Mouse (Mus musculus) megakaryocyte, adult 5-6 weeks (primary cell): ENCODE data around the gene Scin. TPM values are rescaled to one million over a fixed set of nuclear protein-coding genes. Genes with fewer than 3 reads are reported as not detected.
A peak's percentile ranks its signal among the peaks of the same experiment; 100 is the strongest.

Source experiments
- ATAC-seq: 2 replicates; pipeline ENCODE4 v1.8.0; 2016; ENCODE audit warnings: mild to moderate bottlenecking, inconsistent platforms; ENCODE audit not compliant: poor library complexity, severe bottlenecking
- total RNA-seq, 2 experiments: library from RNA; stranded (forward) in 1 of 2; stranded (reverse) in 1 of 2; fragments of 153-499, 151-499 nt in 1 of 2; fragments of 221-1000, 200-1000 nt in 1 of 2; gene quantifications; 2 replicates each; pipeline versions ENCODE4 v1.2.3 to v1.2.4; 2015 to 2017

Gene Scin
- total RNA-seq, 2 experiments from 2014 or later: 0.78 to 1.2 TPM

- no peak for ATAC-seq
Observed at GRCm38 (mm10) chr12:40109227-40109626, 24.8 kb downstream of the Scin start.

- no peak for ATAC-seq
Observed at GRCm38 (mm10) chr12:40108143-40108542, 25.9 kb downstream of the Scin start.

GRCm38 (mm10) chr12:40106874-40107273 lies 27.2 kb downstream of the Scin start:
- ATAC-seq: no peak

- ATAC-seq: no peak
Observed at GRCm38 (mm10) chr12:40104750-40105149, 29.3 kb downstream of the Scin start.

- peak; percentile 33; the same call in 1 of the 2 replicates for ATAC-seq
Observed at GRCm38 (mm10) chr12:40102359-40102758, 31.7 kb downstream of the Scin start.

GRCm38 (mm10) chr12:40099407-40099806 lies 34.6 kb downstream of the Scin start:
- ATAC-seq: no peak

GRCm38 (mm10) chr12:40097449-40097848 lies 36.6 kb downstream of the Scin start:
- no peak for ATAC-seq

GRCm38 (mm10) chr12:40097023-40097422 lies 37.0 kb downstream of the Scin start:
- ATAC-seq: no peak

GRCm38 (mm10) chr12:40096453-40096852 lies 37.6 kb downstream of the Scin start:
- no peak for ATAC-seq

GRCm38 (mm10) chr12:40090017-40090416 lies 44.0 kb downstream of the Scin start:
- ATAC-seq: no peak

- ATAC-seq: no peak
Observed at GRCm38 (mm10) chr12:40085731-40086322, 48.2 kb downstream of the Scin start.

GRCm38 (mm10) chr12:40082453-40083238 lies 51.4 kb downstream of the Scin start:
- peak; percentile 85 for ATAC-seq

- ATAC-seq: no peak
Observed at GRCm38 (mm10) chr12:40082048-40082447, 52.0 kb downstream of the Scin start.

- no peak for ATAC-seq
Observed at GRCm38 (mm10) chr12:40073660-40074059, 60.4 kb downstream of the Scin start.

- ATAC-seq: no peak
Observed at GRCm38 (mm10) chr12:40047024-40047423, 87.0 kb downstream of the Scin start.

GRCm38 (mm10) chr12:40043816-40044585 lies 90.0 kb downstream of the Scin start:
- no peak for ATAC-seq

GRCm38 (mm10) chr12:40040067-40040466 lies 94.0 kb downstream of the Scin start:
- peak; percentile 19 for ATAC-seq

GRCm38 (mm10) chr12:40037876-40038463 lies 96.1 kb downstream of the Scin start, which contains the start of gene Arl4a:
TSS of gene Arl4a (minus strand) at chr12:40038025.
- peak; percentile 56 for ATAC-seq

GRCm38 (mm10) chr12:40037226-40037813 lies 96.7 kb downstream of the Scin start:
- ATAC-seq: peak; percentile 86

GRCm38 (mm10) chr12:40036666-40037065 lies 97.4 kb downstream of the Scin start:
- peak; percentile 14; the same call in 1 of the 2 replicates for ATAC-seq

- ATAC-seq: no peak
Observed at GRCm38 (mm10) chr12:40035506-40035905, 98.5 kb downstream of the Scin start.
